Mouse (Mus musculus): Measurements from ENCODE around the gene Pou2f1. TPM values are rescaled to one million over a fixed set of nuclear protein-coding genes. Genes with fewer than 3 reads are reported as not detected.

Gene Pou2f1
- polyA plus RNA-seq (2014; fragmentation: Nextera tagmentation; extraction: Ambion mirVana): 19.6 and 20.9 TPM in 2 replicates

DNA sequence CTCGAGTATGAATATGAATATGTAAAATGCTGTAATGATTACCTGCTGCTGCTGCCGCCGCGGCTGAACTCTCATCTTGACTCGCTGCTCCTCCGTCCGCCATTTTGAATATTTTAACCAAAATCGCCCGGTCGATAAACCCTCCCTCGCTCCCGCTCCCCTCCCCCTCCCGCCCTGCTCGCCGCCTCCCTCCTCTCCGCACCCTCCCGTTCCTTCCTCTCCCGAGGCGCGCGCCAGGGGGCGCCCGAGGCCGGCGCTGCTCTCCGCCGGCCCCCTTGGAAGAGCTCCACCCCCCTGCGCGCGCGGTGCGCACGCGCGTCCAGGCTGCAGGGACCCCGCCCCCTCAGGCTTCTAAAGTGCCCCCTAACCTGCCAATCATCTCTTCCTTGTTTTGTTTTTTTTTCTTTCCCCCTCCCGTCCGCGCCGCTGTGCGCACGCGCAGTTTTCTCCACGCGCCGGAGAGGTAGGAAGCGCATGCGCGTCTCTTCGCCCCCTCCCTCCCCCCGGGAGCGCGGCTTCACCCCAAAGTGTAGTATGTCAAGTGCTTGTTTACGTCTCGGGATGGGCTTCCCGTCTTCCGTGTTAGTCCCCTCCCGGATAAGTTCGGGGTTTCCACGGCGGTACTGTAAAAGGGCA is at the start of gene Pou2f1:
TSS of gene Pou2f1 (minus strand) at position 159 of the 636 bp plus-strand sequence.
- H3K4me1 ChIP-seq (ENCODE audit: control insufficient read depth, insufficient read depth, low read length): peaks cover 13% of the 10 kb centered on the region; the same call in 1 of the 2 replicates
- peak within 1 kb of the TSS; percentile 98 for H3K9ac ChIP-seq (replicated peaks; ENCODE audit: low read depth, low read length)
- no peaks in the 10 kb centered on the region for H3K27me3 ChIP-seq (ENCODE audit: control insufficient read depth, insufficient read depth, low read length)
- under 1% methylated on average over 51 of the region's 61 CpGs for WGBS
- no peaks in the 10 kb centered on the region for H3K36me3 ChIP-seq (ENCODE audit: control insufficient read depth, insufficient read depth, low read length)
- H3K4me2 ChIP-seq (ENCODE audit: low read depth, low read length): peak within 1 kb of the TSS; percentile 81
- H3K4me3 ChIP-seq (ENCODE audit: low read depth, low read length): peak within 1 kb of the TSS; percentile 96
- no peaks in the 10 kb centered on the region for H3K9me3 ChIP-seq (ENCODE audit: control insufficient read depth, low read length)
- peak within 1 kb of the TSS; percentile 94 for H3K27ac ChIP-seq (ENCODE audit: low read depth, low read length)
- ATAC-seq (ENCODE audit: low read depth): peak; percentile 88

DNA sequence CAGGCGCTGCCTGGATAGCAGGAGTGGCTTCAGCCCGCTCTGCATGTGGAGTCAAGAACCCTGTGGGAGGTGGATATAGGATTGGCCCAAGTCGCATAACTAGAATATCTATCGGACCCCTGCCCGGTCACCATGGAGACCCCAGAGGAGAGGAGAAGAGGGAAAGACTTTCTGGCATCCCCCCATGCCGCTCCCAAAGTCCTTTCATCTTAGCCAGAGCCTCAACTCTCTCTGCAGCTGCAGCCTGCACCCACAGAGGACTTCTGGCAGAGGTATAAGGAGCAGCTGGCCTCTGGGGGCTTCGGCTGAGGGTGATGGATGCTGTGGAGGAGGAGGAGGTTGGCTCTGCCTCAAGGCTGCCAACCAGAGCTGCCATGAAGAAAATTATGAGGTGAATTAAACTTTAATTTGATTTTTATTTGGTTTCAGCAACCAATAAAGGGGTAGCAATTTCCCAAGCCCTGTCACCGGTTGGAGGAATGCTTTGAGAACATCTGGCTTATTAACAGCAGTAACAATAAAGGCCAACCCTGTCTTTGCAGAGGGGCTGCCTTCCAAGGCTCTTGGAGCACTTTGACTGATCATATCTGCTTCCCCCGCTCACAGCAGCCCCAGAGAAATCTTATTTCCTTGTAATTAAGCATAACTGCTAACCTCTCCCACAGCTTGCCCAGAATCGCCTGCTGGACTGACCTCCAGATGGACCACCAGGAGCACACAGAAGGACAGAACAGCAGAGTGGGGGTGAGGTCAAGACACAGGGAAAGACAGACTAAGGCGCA is 46.8 kb upstream of the Pou2f1 start:
- ATAC-seq (ENCODE audit: low read depth): peak; percentile 82
- H3K4me1 ChIP-seq (ENCODE audit: control insufficient read depth, insufficient read depth, low read length): peaks cover 27% of the 10 kb centered on the region; the same call in 1 of the 2 replicates

DNA sequence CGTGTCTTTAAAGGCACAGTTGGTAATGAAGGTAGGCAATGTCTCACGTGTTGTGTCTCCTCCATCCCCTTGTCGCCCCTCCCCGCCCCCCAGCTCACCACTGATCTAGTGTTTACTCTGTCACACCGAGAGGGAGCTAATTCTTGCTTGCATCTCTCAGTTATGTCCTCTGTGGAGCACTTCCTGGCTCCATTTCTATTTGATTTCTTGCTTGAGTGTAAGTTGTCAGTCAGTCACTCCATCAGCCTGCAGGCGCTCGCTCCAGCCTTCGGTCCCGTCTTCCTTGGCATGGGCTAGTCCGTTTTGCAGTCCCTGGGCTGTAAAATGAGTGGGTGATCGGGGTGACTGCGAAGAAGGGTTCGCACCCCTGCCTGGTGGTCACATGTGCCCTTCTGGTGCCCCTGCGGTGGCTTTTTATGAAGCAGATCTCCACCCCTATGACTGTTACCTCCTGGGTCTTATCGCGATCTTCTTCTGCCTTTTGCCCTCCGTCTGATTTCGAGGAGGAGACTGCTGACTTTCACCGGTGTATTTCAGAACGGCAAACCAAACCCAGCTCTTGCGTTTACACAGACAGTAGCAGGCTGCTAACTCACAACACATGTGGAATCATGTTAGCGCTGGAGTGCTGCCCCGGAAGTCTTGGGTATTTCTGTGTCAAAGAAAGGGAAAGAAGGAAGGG is 45.9 kb upstream of the Pou2f1 start:
- Histone ChIP-seq H3K27me3 (ENCODE audit: control insufficient read depth, insufficient read depth, low read length) (no peaks in the 10 kb centered on the region; the same call in none of the 2 replicates), H3K4me2 (ENCODE audit: low read depth, low read length) (peak overlapping the region; percentile 71), H3K4me1 (ENCODE audit: control insufficient read depth, insufficient read depth, low read length) (peaks cover 27% of the 10 kb centered on the region; the same call in 1 of the 2 replicates), H3K27ac (ENCODE audit: low read depth, low read length) (peak overlapping the region; percentile 44; the same call in 1 of the 2 replicates), H3K4me3 (ENCODE audit: low read depth, low read length) (peak overlapping the region; percentile 37), H3K9ac (replicated peaks; ENCODE audit: low read depth, low read length) (peak overlapping the region; percentile 42; the same call in 1 of the 2 replicates), H3K36me3 (ENCODE audit: control insufficient read depth, insufficient read depth, low read length) (no peaks in the 10 kb centered on the region), H3K9me3 (ENCODE audit: control insufficient read depth, low read length) (no peaks in the 10 kb centered on the region)
- WGBS: under 1% methylated on average over 23 of the region's 23 CpGs
- ATAC-seq (ENCODE audit: low read depth): peak; percentile 13; the same call in 1 of the 2 replicates

More for the DNA sequence above, 46.8 kb upstream of the Pou2f1 start:
- no peaks in the 10 kb centered on the region; the same call in none of the 2 replicates for H3K27me3 ChIP-seq (ENCODE audit: control insufficient read depth, insufficient read depth, low read length)
- peak overlapping the region; percentile 52; the same call in 1 of the 2 replicates for H3K27ac ChIP-seq (ENCODE audit: low read depth, low read length)
- H3K36me3 ChIP-seq (ENCODE audit: control insufficient read depth, insufficient read depth, low read length): no peaks in the 10 kb centered on the region
- no peak overlapping the region for H3K9ac ChIP-seq (replicated peaks; ENCODE audit: low read depth, low read length)
- peak overlapping the region; percentile 37 for H3K4me3 ChIP-seq (ENCODE audit: low read depth, low read length)
- peak overlapping the region; percentile 71 for H3K4me2 ChIP-seq (ENCODE audit: low read depth, low read length)
- 11% methylated on average over 11 of the region's 11 CpGs for WGBS
- H3K9me3 ChIP-seq (ENCODE audit: control insufficient read depth, low read length): no peaks in the 10 kb centered on the region

DNA sequence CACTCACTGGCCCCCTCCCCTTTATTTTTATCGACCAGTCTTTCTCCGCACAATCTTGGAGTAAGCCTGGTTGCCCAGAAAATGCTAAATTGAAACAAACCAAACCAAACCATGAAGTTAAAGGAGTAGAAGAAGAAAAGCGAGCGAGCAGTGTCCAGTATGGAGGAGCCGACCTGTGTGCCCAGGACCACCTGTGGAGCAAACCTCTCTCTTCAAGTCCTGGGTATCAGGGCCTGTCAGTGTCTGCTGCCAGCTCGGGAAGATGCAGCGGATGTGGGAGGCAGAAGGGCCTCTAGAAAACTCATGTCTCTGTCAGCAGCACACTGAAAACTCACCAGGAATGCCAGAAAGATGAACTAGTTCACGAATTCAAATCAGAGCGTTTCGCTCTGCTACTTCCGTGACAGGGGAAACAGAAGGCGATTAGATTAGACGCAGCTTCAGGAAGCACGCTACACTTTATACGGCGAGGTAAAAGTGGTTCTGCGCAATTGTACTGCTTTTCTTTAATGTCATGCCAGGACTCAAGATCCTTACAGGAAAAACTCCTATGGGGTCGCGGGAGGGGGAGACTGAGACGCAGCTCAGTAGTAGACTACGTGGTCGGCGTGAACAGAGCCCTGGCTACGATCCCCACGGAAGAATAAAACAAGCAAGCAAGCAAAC is 45.2 kb upstream of the Pou2f1 start:
- Histone ChIP-seq H3K4me3 (ENCODE audit: low read depth, low read length) (peak overlapping the region; percentile 37), H3K27ac (ENCODE audit: low read depth, low read length) (no peak overlapping the region)
- peak; percentile 4; the same call in 1 of the 2 replicates for ATAC-seq (ENCODE audit: low read depth)

DNA sequence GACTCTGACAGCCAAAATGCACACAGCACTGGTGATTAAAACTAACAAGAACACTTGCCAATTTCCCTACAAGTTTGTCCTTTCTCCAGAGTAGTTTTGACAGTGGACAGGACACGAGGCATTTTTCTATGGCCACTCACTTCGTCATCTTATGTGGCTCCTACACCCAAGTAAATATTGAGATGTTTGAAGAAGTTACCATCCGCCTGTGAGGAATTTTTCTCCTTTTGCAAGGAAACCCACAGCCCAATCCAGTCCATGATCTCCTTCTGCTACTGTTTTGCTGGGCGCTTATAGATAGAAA is 43.4 kb upstream of the Pou2f1 start:
- Histone ChIP-seq H3K4me3 (ENCODE audit: low read depth, low read length) (no peak overlapping the region), H3K27me3 (ENCODE audit: control insufficient read depth, insufficient read depth, low read length) (no peaks in the 10 kb centered on the region; the same call in none of the 2 replicates), H3K9ac (replicated peaks; ENCODE audit: low read depth, low read length) (no peak overlapping the region), H3K27ac (ENCODE audit: low read depth, low read length) (no peak overlapping the region), H3K9me3 (ENCODE audit: control insufficient read depth, low read length) (no peaks in the 10 kb centered on the region), H3K36me3 (ENCODE audit: control insufficient read depth, insufficient read depth, low read length) (no peaks in the 10 kb centered on the region), H3K4me1 (ENCODE audit: control insufficient read depth, insufficient read depth, low read length) (peaks cover 30% of the 10 kb centered on the region; the same call in 1 of the 2 replicates), H3K4me2 (ENCODE audit: low read depth, low read length) (no peak overlapping the region)
- WGBS: 61% methylated on average over 4 of the region's 4 CpGs
- ATAC-seq (ENCODE audit: low read depth): no peak

More for the DNA sequence above, 45.2 kb upstream of the Pou2f1 start:
- no peaks in the 10 kb centered on the region for H3K36me3 ChIP-seq (ENCODE audit: control insufficient read depth, insufficient read depth, low read length)
- no peaks in the 10 kb centered on the region for H3K9me3 ChIP-seq (ENCODE audit: control insufficient read depth, low read length)
- WGBS: 7% methylated on average over 25 of the region's 25 CpGs
- no peaks in the 10 kb centered on the region; the same call in none of the 2 replicates for H3K27me3 ChIP-seq (ENCODE audit: control insufficient read depth, insufficient read depth, low read length)
- H3K4me1 ChIP-seq (ENCODE audit: control insufficient read depth, insufficient read depth, low read length): peaks cover 30% of the 10 kb centered on the region; the same call in 1 of the 2 replicates
- peak overlapping the region; percentile 42; the same call in 1 of the 2 replicates for H3K9ac ChIP-seq (replicated peaks; ENCODE audit: low read depth, low read length)
- H3K4me2 ChIP-seq (ENCODE audit: low read depth, low read length): peak overlapping the region; percentile 71

- H3K9ac ChIP-seq (replicated peaks; ENCODE audit: low read depth, low read length): no peak overlapping the region
- no peak for ATAC-seq (ENCODE audit: low read depth)
- 24% methylated on average over 14 of the region's 14 CpGs for WGBS
- no peak overlapping the region for H3K4me3 ChIP-seq (ENCODE audit: low read depth, low read length)
- H3K36me3 ChIP-seq (ENCODE audit: control insufficient read depth, insufficient read depth, low read length): no peaks in the 10 kb centered on the region
- H3K4me1 ChIP-seq (ENCODE audit: control insufficient read depth, insufficient read depth, low read length): peaks cover 30% of the 10 kb centered on the region; the same call in 1 of the 2 replicates
- H3K4me2 ChIP-seq (ENCODE audit: low read depth, low read length): no peak overlapping the region
- H3K9me3 ChIP-seq (ENCODE audit: control insufficient read depth, low read length): no peaks in the 10 kb centered on the region
- H3K27ac ChIP-seq (ENCODE audit: low read depth, low read length): no peak overlapping the region
- H3K27me3 ChIP-seq (ENCODE audit: control insufficient read depth, insufficient read depth, low read length): no peaks in the 10 kb centered on the region; the same call in none of the 2 replicates
These were observed 42.8 kb upstream of the Pou2f1 start for GRCm38 (mm10) chr1:166045060-166045893.

DNA sequence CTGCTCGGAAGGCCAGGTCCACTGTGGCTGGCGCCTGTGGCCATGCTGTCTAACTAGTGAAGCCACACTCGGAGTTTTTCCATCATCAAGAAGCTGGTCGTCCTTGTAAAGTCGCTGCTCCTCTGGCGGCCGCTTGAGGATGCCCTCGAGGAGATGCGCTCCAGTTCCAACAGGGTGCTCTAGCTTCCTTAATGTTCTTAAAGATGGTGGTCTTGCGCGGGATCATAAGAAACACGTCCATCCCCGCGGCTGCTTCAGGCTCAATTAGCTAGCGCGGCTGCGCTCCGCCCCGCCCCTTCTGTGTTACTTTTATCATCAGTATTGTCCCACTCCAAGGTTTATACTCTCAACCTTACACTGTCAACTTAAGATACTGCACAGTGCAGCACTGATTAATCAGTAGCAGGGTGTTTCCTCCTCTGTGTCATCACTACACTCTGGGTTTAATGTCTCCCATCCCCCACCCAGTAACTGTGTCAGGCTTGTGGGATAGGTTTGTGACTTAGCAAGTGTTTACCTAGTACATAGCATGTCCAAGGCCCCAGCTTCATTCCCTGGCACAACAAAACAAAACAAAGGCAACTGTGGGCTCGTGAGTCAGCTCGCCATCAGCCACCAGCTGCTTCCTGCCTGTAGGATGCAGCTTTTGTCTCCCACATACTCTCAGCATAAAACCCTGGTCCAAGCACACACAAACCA is 41.1 kb upstream of the Pou2f1 start:
- Histone ChIP-seq H3K27me3 (ENCODE audit: control insufficient read depth, insufficient read depth, low read length) (no peaks in the 10 kb centered on the region; the same call in none of the 2 replicates), H3K4me3 (ENCODE audit: low read depth, low read length) (no peak overlapping the region), H3K36me3 (ENCODE audit: control insufficient read depth, insufficient read depth, low read length) (no peaks in the 10 kb centered on the region), H3K4me2 (ENCODE audit: low read depth, low read length) (no peak overlapping the region), H3K9ac (replicated peaks; ENCODE audit: low read depth, low read length) (no peak overlapping the region), H3K9me3 (ENCODE audit: control insufficient read depth, low read length) (no peaks in the 10 kb centered on the region), H3K27ac (ENCODE audit: low read depth, low read length) (no peak overlapping the region), H3K4me1 (ENCODE audit: control insufficient read depth, insufficient read depth, low read length) (peaks cover 21% of the 10 kb centered on the region; the same call in 1 of the 2 replicates)
- WGBS: 70% methylated on average over 21 of the region's 21 CpGs
- peak; percentile 31; the same call in 1 of the 2 replicates for ATAC-seq (ENCODE audit: low read depth)

Measured in neural tube, embryonic 14.5 days (tissue).